Comparison of ENCODE assay signal across 12 mouse cellular contexts in the genomic region with DNA sequence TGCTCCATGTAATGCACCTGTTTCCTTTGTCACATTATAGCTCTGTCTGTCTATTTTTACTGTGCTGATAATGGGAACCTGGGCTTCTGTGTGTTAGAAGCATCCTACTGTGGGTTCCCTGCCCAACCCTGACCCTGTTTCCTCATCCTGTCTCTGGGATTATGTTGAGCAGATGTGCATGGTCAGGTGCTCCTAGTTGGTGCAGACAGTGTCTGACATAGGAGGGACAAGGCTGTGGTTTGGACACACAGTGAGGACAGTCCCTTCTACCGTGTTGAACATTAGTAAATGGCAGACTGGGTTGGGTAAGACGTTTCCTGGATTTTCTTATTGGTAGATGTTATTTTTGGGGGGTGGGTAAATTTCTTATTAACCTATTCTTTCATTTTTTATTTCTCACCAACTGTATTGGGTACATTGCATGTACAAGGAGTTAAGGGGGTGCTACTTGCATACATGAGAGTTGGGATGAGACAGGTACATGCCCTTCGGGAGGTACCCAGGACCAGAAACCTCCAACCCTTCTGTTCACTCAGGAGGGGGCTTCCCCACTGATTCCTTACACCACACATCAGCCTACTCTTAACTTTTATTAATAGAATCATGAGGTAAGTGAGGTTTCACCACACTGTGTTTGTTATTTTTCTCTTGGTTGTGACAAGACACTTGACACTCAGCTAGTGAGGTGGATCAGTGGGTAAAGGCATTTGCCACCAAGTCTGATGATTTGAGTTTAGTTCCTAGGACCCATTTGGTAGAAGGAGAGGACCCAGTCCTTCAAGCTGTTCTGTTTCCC.
"Had no signal": no experiment of that assay in that cellular context is flagged by ENCODE, and none has a peak within 500 bp of the region (broad histone marks: within the 10 kb centered on the region; RNA-seq: fewer than 3 reads in every experiment).

No protein-coding gene starts in this region.

- DNase-seq: lung, adult 18-20 months; lung, embryonic 14.5 days; lung, postnatal 10 days; lung, postnatal 4 days; right cerebral cortex, postnatal 14 days; thymus, adult 18-20 months; thymus, postnatal 14 days; thymus, postnatal 36 days had no signal

- H3K27me3 ChIP-seq: midbrain, embryonic 15.5 days had no signal

- H3K4me3 ChIP-seq: megakaryocyte, embryonic 14.5 days; midbrain, embryonic 15.5 days; neural tube, embryonic 12.5 days had no signal

- H3K27ac ChIP-seq: liver, embryonic 14.5 days; midbrain, embryonic 15.5 days; neural tube, embryonic 12.5 days had no signal

- H3K36me3 ChIP-seq: midbrain, embryonic 15.5 days; neural tube, embryonic 12.5 days had no signal
